ENCODE assay signal across 8 mouse cellular contexts in the genomic region with DNA sequence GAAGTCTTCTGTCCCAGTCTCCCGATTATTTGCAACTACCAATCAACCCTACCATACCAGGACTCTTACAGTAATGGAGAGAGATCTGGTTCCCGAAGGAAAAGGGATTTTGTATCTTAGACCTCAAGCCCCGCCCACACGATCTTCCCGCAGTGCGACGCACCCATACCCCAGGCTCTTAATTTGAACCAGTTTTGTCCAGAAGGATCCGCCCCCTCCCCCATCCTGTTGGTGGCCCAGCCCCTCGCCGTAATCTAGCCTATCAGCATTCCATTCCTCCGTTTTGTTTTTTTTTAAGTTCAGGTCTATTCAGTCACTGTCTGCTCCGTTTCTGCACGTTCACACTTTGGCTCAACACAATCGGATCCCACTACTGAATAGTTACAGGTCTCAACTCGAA. TPM values are rescaled to one million over a fixed set of nuclear protein-coding genes. Genes with fewer than 3 reads are reported as not detected.
DNase-seq lines count a peak whose midpoint lies in the region; ATAC-seq and TF ChIP-seq lines count a peak whose summit lies in the region.

No protein-coding gene starts in this region.

- no peaks in the 10 kb centered on the region for H3K9me3 ChIP-seq in heart, embryonic 10.5 days
- no peaks in the 10 kb centered on the region for H3K9me3 ChIP-seq in forebrain, embryonic 11.5 days (ENCODE audit: control insufficient read depth, low read length)
- H3K9me3 ChIP-seq in hindbrain, postnatal 0 days (ENCODE audit: low read length): no peaks in the 10 kb centered on the region
- no peaks in the 10 kb centered on the region for H3K9me3 ChIP-seq in limb, embryonic 14.5 days (ENCODE audit: control insufficient read depth, low read length)
- H3K9me3 ChIP-seq in midbrain, embryonic 14.5 days (ENCODE audit: control insufficient read depth, low read length): no peaks in the 10 kb centered on the region

- peaks cover 29% of the 10 kb centered on the region for H3K4me1 ChIP-seq in heart, embryonic 10.5 days
- peaks cover 12% of the 10 kb centered on the region for H3K4me1 ChIP-seq in forebrain, embryonic 11.5 days (replicated peaks; ENCODE audit: control insufficient read depth, insufficient read depth, low read length)
- H3K4me1 ChIP-seq in hindbrain, postnatal 0 days (ENCODE audit: insufficient read depth, low read length): peaks cover 14% of the 10 kb centered on the region
- peaks cover 18% of the 10 kb centered on the region for H3K4me1 ChIP-seq in limb, embryonic 14.5 days (ENCODE audit: control insufficient read depth, insufficient read depth, low read length)
- H3K4me1 ChIP-seq in midbrain, embryonic 14.5 days (ENCODE audit: control insufficient read depth, insufficient read depth, low read length): peaks cover 18% of the 10 kb centered on the region

- H3K27ac ChIP-seq in heart, embryonic 10.5 days: peak overlapping the region; percentile 92
- peak overlapping the region; percentile 80; the same call in 1 of the 2 replicates for H3K27ac ChIP-seq in forebrain, embryonic 11.5 days (ENCODE audit: low read depth, low read length)
- peak overlapping the region; percentile 89 for H3K27ac ChIP-seq in hindbrain, postnatal 0 days
- peak overlapping the region; percentile 89 for H3K27ac ChIP-seq in limb, embryonic 14.5 days (replicated peaks; ENCODE audit: low read depth, low read length)
- peak overlapping the region; percentile 80; the same call in 1 of the 2 replicates for H3K27ac ChIP-seq in midbrain, embryonic 14.5 days (replicated peaks; ENCODE audit: low read depth, low read length)

- H3K4me3 ChIP-seq in heart, embryonic 10.5 days: peak overlapping the region; percentile 77
- H3K4me3 ChIP-seq in forebrain, embryonic 11.5 days (ENCODE audit: low read depth, low read length): peak overlapping the region; percentile 79
- peak overlapping the region; percentile 85 for H3K4me3 ChIP-seq in hindbrain, postnatal 0 days (ENCODE audit: low read length)
- H3K4me3 ChIP-seq in limb, embryonic 14.5 days (replicated peaks; ENCODE audit: low read length): peak overlapping the region; percentile 89
- peak overlapping the region; percentile 78 for H3K4me3 ChIP-seq in midbrain, embryonic 14.5 days (replicated peaks; ENCODE audit: low read depth, low read length)

- TF ChIP-seq CTCF in hindbrain, postnatal 0 days (IDR thresholded peaks at IDR 0.05; ENCODE audit: low read depth): no peak

- no peaks in the 10 kb centered on the region for H3K27me3 ChIP-seq in heart, embryonic 10.5 days (ENCODE audit: insufficient read depth, poor library complexity, severe bottlenecking)
- H3K27me3 ChIP-seq in forebrain, embryonic 11.5 days (ENCODE audit: control insufficient read depth, insufficient read depth, low read length): no peaks in the 10 kb centered on the region
- H3K27me3 ChIP-seq in hindbrain, postnatal 0 days (ENCODE audit: insufficient read depth, low read length): no peaks in the 10 kb centered on the region
- no peaks in the 10 kb centered on the region for H3K27me3 ChIP-seq in limb, embryonic 14.5 days (ENCODE audit: control insufficient read depth, insufficient read depth, low read length)
- no peaks in the 10 kb centered on the region for H3K27me3 ChIP-seq in midbrain, embryonic 14.5 days (ENCODE audit: control insufficient read depth, insufficient read depth, low read length)

- intact Hi-C loops in heart, postnatal 25 days (cut with DNase I): loop anchor here (2.0 kb wide), 1 partner anchor 14 kb away; no protein-coding TSS in a partner anchor

- H3K9ac ChIP-seq in forebrain, embryonic 11.5 days (ENCODE audit: low read length): peak overlapping the region; percentile 90
- H3K9ac ChIP-seq in hindbrain, postnatal 0 days (replicated peaks; ENCODE audit: low read length): peak overlapping the region; percentile 73
- H3K9ac ChIP-seq in limb, embryonic 14.5 days (ENCODE audit: low read depth, low read length, severe bottlenecking): peak overlapping the region; percentile 83
- peak overlapping the region; percentile 71; the same call in 1 of the 2 replicates for H3K9ac ChIP-seq in midbrain, embryonic 14.5 days (replicated peaks; ENCODE audit: low read length)

- peaks cover 50% of the 10 kb centered on the region for H3K36me3 ChIP-seq in heart, embryonic 10.5 days
- peaks cover 15% of the 10 kb centered on the region for H3K36me3 ChIP-seq in forebrain, embryonic 11.5 days (ENCODE audit: control insufficient read depth, insufficient read depth, low read length)
- peaks cover 34% of the 10 kb centered on the region for H3K36me3 ChIP-seq in hindbrain, postnatal 0 days (ENCODE audit: insufficient read depth, low read length)
- peaks cover 47% of the 10 kb centered on the region for H3K36me3 ChIP-seq in limb, embryonic 14.5 days (ENCODE audit: control insufficient read depth, insufficient read depth, low read length)
- H3K36me3 ChIP-seq in midbrain, embryonic 14.5 days (ENCODE audit: control insufficient read depth, insufficient read depth, low read length): peaks cover 37% of the 10 kb centered on the region

- peak overlapping the region; percentile 50 for H3K4me2 ChIP-seq in forebrain, embryonic 11.5 days (ENCODE audit: low read depth, low read length, severe bottlenecking)
- H3K4me2 ChIP-seq in hindbrain, postnatal 0 days (ENCODE audit: low read depth, low read length): peak overlapping the region; percentile 87
- H3K4me2 ChIP-seq in limb, embryonic 14.5 days (replicated peaks; ENCODE audit: low read depth, low read length, severe bottlenecking): peak overlapping the region; percentile 59
- H3K4me2 ChIP-seq in midbrain, embryonic 14.5 days (ENCODE audit: low read length): peak overlapping the region; percentile 84

- peak; percentile 95 for DNase-seq in heart, embryonic 10.5 days (ENCODE audit: low spot score)
- DNase-seq in heart, postnatal 25 days (ENCODE audit: low spot score): no peak
- DNase-seq in adrenal gland, postnatal 4 days (ENCODE audit: low spot score in 2 of 2): peak; percentile 46 to 69
- DNase-seq in forebrain, embryonic 11.5 days (ENCODE audit: low spot score): peak; percentile 94
- DNase-seq in hindbrain, postnatal 0 days (ENCODE audit: low spot score): peak; percentile 90
- peak; percentile 96 for DNase-seq in limb, embryonic 14.5 days (ENCODE audit: low spot score)
- peak; percentile 81 for DNase-seq in midbrain, embryonic 14.5 days
- peak; percentile 32 for DNase-seq in telencephalon, adult 2 months (ENCODE audit: low read depth, low spot score)

- no peak for TF ChIP-seq POLR2A in limb, embryonic 14.5 days (IDR thresholded peaks at IDR 0.05; ENCODE audit: borderline replicate concordance, extremely low read depth, insufficient read depth, insufficient read length)

- peak; percentile 80 for ATAC-seq in forebrain, embryonic 11.5 days (replicated peaks; ENCODE audit: low FRiP score)
- ATAC-seq in hindbrain, postnatal 0 days: peak; percentile 69
- peak; percentile 73 for ATAC-seq in limb, embryonic 14.5 days (ENCODE audit: low FRiP score, low read depth)
- ATAC-seq in midbrain, embryonic 14.5 days (ENCODE audit: low FRiP score, low TSS enrichment): peak; percentile 31; the same call in 1 of the 2 replicates

- WGBS in heart, embryonic 10.5 days: under 1% methylated on average over 15 of the region's 15 CpGs
- under 1% methylated on average over 15 of the region's 15 CpGs for WGBS in forebrain, embryonic 11.5 days
- 1% methylated on average over 15 of the region's 15 CpGs for WGBS in hindbrain, postnatal 0 days
- under 1% methylated on average over 15 of the region's 15 CpGs for WGBS in limb, embryonic 14.5 days
- WGBS in midbrain, embryonic 14.5 days: 1% methylated on average over 15 of the region's 15 CpGs

RNA-seq across cellular contexts. Expression of a gene that starts 0.9 kb away (rescaled TPM):
- polyA plus RNA-seq in heart, embryonic 10.5 days (2016; fragmentation: Nextera tagmentation; extraction: Ambion mirVana): 137 and 150 TPM in 2 replicates
- total RNA-seq in heart, postnatal 25 days (2021): 10 to 100 TPM; 52.0 to 60.4 TPM
- 100 to 1,000 TPM; 126 to 133 TPM for total RNA-seq in adrenal gland, postnatal 4 days (2021)
- polyA plus RNA-seq in forebrain, embryonic 11.5 days (2014; fragmentation: Nextera tagmentation; extraction: Ambion mirVana): 191 and 203 TPM in 2 replicates
- total RNA-seq in hindbrain, postnatal 0 days (2014; rRNA removed): 79.1 and 106 TPM in 2 replicates
- polyA plus RNA-seq in hindbrain, postnatal 0 days (2015; fragmentation: Nextera tagmentation; extraction: Ambion mirVana): 97.1 and 99.1 TPM in 2 replicates
- polyA plus RNA-seq in limb, embryonic 14.5 days (2012; rRNA removed): 153 and 209 TPM in 2 replicates
- polyA plus RNA-seq in limb, embryonic 14.5 days (2014; fragmentation: Nextera tagmentation; extraction: Ambion mirVana): 145 and 160 TPM in 2 replicates
- polyA plus RNA-seq in midbrain, embryonic 14.5 days (2014; fragmentation: Nextera tagmentation; extraction: Ambion mirVana): 106 and 111 TPM in 2 replicates

RNA-seq across cellular contexts. Expression of a gene that starts 0.9 kb away (rescaled TPM):
- 51.5 and 55.2 TPM in 2 replicates for polyA plus RNA-seq in heart, embryonic 10.5 days (2016; fragmentation: Nextera tagmentation; extraction: Ambion mirVana)
- total RNA-seq in heart, postnatal 25 days (2021): 10 to 100 TPM; 30.6 to 31.8 TPM
- total RNA-seq in adrenal gland, postnatal 4 days (2021): 10 to 100 TPM; 59.3 to 59.5 TPM
- 43.7 and 47.3 TPM in 2 replicates for polyA plus RNA-seq in forebrain, embryonic 11.5 days (2014; fragmentation: Nextera tagmentation; extraction: Ambion mirVana)
- total RNA-seq in hindbrain, postnatal 0 days (2014; rRNA removed): 24.9 and 26.2 TPM in 2 replicates
- 30.2 and 34.5 TPM in 2 replicates for polyA plus RNA-seq in hindbrain, postnatal 0 days (2015; fragmentation: Nextera tagmentation; extraction: Ambion mirVana)
- polyA plus RNA-seq in limb, embryonic 14.5 days (2012; rRNA removed): 55.7 and 74.0 TPM in 2 replicates
- polyA plus RNA-seq in limb, embryonic 14.5 days (2014; fragmentation: Nextera tagmentation; extraction: Ambion mirVana): 49.1 and 53.6 TPM in 2 replicates
- polyA plus RNA-seq in midbrain, embryonic 14.5 days (2014; fragmentation: Nextera tagmentation; extraction: Ambion mirVana): 18.3 and 23.9 TPM in 2 replicates

RNA-seq across cellular contexts. Expression of a gene that starts 17.3 kb away (rescaled TPM):
- polyA plus RNA-seq in heart, embryonic 10.5 days (2016; fragmentation: Nextera tagmentation; extraction: Ambion mirVana): 8.1 TPM in 2 replicates
- total RNA-seq in heart, postnatal 25 days (2021): 10 to 100 TPM; 23.0 to 24.2 TPM
- 10 to 100 TPM; 20.2 to 22.5 TPM for total RNA-seq in adrenal gland, postnatal 4 days (2021)
- 5.1 and 5.7 TPM in 2 replicates for polyA plus RNA-seq in forebrain, embryonic 11.5 days (2014; fragmentation: Nextera tagmentation; extraction: Ambion mirVana)
- total RNA-seq in hindbrain, postnatal 0 days (2014; rRNA removed): 28.5 and 52.6 TPM in 2 replicates
- 22.9 and 24.3 TPM in 2 replicates for polyA plus RNA-seq in hindbrain, postnatal 0 days (2015; fragmentation: Nextera tagmentation; extraction: Ambion mirVana)
- polyA plus RNA-seq in limb, embryonic 14.5 days (2012; rRNA removed): 19.8 and 27.2 TPM in 2 replicates
- 7.5 and 10.3 TPM in 2 replicates for polyA plus RNA-seq in limb, embryonic 14.5 days (2014; fragmentation: Nextera tagmentation; extraction: Ambion mirVana)
- polyA plus RNA-seq in midbrain, embryonic 14.5 days (2014; fragmentation: Nextera tagmentation; extraction: Ambion mirVana): 12.2 and 20.7 TPM in 2 replicates

RNA-seq across cellular contexts. Expression of a gene that starts 20.5 kb away (rescaled TPM):
- polyA plus RNA-seq in heart, embryonic 10.5 days (2016; fragmentation: Nextera tagmentation; extraction: Ambion mirVana): 1.3 and 1.4 TPM in 2 replicates
- under 1 TPM; 0.44 to 0.64 TPM for total RNA-seq in heart, postnatal 25 days (2021)
- total RNA-seq in adrenal gland, postnatal 4 days (2021): 1 to 10 TPM in 1 of 2 experiments, under 1 TPM in 1; 0.87 to 1.9 TPM
- polyA plus RNA-seq in forebrain, embryonic 11.5 days (2014; fragmentation: Nextera tagmentation; extraction: Ambion mirVana): 0.80 and 1.3 TPM in 2 replicates
- 7.8 and 8.9 TPM in 2 replicates for total RNA-seq in hindbrain, postnatal 0 days (2014; rRNA removed)
- 3.6 and 3.9 TPM in 2 replicates for polyA plus RNA-seq in hindbrain, postnatal 0 days (2015; fragmentation: Nextera tagmentation; extraction: Ambion mirVana)
- polyA plus RNA-seq in limb, embryonic 14.5 days (2012; rRNA removed): 2.0 and 3.3 TPM in 2 replicates
- polyA plus RNA-seq in limb, embryonic 14.5 days (2014; fragmentation: Nextera tagmentation; extraction: Ambion mirVana): 1.3 and 1.6 TPM in 2 replicates
- 2.7 and 3.0 TPM in 2 replicates for polyA plus RNA-seq in midbrain, embryonic 14.5 days (2014; fragmentation: Nextera tagmentation; extraction: Ambion mirVana)

RNA-seq across cellular contexts. Expression of a gene that starts 22.2 kb away (rescaled TPM):
- polyA plus RNA-seq in heart, embryonic 10.5 days (2016; fragmentation: Nextera tagmentation; extraction: Ambion mirVana): not detected in 2 replicates
- not detected for total RNA-seq in heart, postnatal 25 days (2021)
- 10 to 100 TPM in 1 of 2 experiments, 1 to 10 TPM in 1; 6.0 to 90.1 TPM for total RNA-seq in adrenal gland, postnatal 4 days (2021)
- polyA plus RNA-seq in forebrain, embryonic 11.5 days (2014; fragmentation: Nextera tagmentation; extraction: Ambion mirVana): not detected in 2 replicates
- not detected in 2 replicates for total RNA-seq in hindbrain, postnatal 0 days (2014; rRNA removed)
- not detected in 2 replicates for polyA plus RNA-seq in hindbrain, postnatal 0 days (2015; fragmentation: Nextera tagmentation; extraction: Ambion mirVana)
- polyA plus RNA-seq in limb, embryonic 14.5 days (2012; rRNA removed): not detected in 2 replicates
- not detected in 2 replicates for polyA plus RNA-seq in limb, embryonic 14.5 days (2014; fragmentation: Nextera tagmentation; extraction: Ambion mirVana)
- polyA plus RNA-seq in midbrain, embryonic 14.5 days (2014; fragmentation: Nextera tagmentation; extraction: Ambion mirVana): not detected in 2 replicates
